Mouse (Mus musculus) adrenal gland, adult (tissue): ENCODE results near the gene Scd3.
"Not testable (repeated sequence)": the region's sequence is repeated elsewhere in the genome, so short reads cannot be mapped to it uniquely, and the experiment has no call there.

Source experiments
- DNase-seq, 2 experiments: peaks; one replicate each; pipeline ENCODE4 v3.0.0; 2022 to 2023; ENCODE audit warnings: low spot score in 1 of 2; ENCODE audit not compliant: inconsistent age in 2 of 2

Gene Scd3

DNA sequence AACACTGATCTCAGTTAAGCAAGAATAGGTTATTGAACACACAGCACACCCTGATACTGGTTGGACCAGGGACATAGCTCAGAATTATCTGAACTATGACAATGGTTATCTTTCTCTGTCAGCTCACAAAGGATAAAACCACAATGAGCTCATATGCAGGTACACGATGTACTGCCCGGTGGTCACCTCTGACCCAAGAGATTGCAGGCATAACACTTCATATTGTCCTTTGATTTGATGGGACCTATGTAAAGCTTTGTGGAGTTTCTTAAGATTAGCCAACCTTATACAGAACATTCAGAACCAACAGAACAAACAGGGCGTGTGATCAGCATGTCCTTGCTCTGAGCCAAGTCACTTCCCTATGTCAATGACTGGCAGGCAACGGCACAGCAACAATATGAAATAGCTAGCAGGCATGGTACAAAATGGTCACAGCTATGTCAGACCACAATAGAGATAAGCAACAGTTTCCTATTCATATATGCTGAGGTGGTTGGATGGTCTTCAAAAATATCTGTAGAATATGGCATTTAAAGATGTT, 28.6 kb downstream of the Scd3 start:
- no peak for DNase-seq

DNA sequence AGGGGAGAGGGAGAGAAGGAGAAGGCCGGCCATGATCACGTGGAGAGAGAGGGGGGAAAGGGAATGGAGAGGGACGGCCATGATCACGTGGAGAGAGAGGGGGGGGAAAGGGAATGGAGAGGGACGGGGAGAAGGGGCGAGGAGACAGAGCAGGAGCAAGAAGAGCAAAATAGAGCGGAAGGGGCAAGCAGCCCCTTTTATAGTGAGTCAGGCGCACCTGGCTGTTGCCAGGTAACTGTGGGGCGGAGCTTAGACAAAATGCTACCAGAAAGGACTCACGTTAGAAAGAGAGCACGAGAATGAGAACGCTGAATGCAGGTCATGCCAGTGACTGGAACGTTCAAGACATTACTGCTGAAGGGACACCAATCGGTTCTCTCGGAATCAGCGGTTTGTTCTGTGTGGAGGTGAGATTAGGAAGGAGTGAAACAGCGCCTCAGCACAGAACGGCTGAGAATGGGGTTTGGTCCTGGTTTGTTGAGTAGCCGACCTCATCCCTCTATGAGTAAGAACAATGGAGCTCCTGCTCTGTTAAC, 34.5 kb downstream of the Scd3 start:
- no peak for DNase-seq

DNA sequence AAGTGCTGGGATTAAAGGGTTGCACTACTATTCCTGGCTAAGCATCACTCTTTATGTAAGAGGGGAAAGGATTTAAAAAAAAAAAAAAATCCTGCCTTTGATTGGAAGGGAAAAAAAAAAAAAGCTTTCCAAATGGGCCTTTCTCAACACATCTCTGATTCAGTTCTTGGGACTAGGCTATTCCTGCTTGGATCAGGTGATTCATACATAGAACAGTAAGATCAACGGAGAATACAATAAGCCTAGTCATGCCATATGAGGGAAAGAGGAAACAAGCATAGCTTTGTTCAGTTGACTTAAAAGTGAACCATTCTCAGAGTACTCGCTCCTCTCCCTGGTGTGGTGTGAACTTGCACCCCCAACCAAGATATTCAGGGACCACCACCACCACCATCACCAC, 35.8 kb downstream of the Scd3 start:
- DNase-seq: no peak

DNA sequence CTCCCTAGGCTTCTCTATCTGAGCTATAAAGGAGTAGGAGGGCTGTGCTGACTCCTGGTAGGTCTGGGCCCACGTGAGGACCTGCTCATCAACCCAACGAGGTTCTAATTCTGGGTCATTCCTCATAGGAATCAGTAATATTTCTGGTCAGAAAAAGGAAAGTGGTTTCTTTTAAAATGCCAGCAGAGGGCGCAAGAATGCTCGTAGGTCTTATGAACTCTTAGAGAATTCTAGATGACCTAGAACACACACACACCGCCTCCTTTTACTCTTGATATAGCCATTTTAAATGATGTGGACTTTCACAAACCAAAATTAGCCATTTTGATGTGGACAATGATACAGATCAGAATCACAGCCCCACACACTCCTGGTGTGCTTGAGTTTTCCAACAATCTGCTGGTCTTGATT, 42.7 kb downstream of the Scd3 start:
- peak in 1 of 2 experiments; percentile 82 for DNase-seq

DNA sequence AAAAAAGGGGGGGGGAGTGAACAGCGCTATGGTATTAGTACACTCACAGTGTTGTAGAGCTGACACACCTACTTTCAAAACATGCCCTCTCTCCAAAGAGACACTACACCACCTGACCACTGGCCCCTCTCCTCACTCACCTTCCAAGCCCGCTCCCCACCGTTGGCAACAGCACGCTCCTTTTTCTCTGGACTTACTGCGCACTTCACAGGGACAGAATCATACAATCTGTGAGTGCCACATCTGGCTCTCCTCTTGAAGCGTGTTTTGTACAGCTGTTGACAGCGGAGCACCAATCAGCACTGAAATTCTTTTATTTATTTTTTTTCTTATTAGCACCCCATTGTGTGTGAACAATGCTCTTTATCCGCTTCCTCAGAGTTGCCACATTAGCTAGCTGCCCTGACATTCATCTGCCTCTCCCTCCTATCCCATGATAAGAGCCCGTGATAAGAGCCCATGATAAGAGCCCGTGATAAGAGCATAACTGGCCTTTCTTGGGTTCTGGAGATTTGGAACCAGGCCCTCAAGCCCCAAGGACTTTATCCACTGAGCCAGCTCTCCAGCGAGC, 43.4 kb downstream of the Scd3 start:
- peak; percentile 71 to 78 for DNase-seq

DNA sequence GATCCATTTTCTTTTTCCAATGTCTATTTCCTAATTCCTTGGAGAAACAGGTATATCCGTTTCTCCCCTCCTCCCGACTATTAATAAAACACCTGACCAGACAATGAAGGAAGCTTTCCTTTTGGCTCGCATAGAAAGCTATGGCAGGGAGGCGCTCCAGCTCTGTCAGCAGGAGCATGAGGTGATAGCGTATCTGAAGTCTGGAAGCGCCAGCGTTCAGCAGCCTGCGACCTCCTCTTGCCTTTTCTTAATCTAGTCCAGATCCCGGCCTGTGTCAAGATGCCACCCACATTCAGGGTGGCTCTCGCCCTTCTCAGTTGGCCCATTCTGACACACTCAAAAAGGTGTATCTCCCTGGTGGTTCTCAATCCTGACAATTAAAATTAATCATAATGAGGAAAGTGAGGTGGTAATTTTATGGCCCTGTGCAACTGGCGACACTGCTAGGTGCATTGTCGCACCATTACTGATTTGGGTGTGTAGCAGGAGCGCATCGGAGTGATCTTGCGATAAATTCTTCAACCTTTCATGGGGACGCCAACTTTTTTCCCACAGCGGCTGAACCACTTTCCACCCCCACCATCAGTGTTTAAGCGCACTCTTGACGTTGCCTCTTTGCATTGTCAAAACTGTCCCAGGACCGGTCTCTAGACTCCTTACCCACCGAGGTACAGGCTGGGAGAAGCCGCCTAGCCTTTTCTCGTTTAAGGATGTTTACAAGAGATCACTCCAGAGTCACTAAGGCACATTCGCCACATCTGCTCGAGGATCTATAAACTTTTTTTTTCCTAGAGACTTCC, 44.4 kb downstream of the Scd3 start:
- DNase-seq: peak; percentile 45 to 79

DNA sequence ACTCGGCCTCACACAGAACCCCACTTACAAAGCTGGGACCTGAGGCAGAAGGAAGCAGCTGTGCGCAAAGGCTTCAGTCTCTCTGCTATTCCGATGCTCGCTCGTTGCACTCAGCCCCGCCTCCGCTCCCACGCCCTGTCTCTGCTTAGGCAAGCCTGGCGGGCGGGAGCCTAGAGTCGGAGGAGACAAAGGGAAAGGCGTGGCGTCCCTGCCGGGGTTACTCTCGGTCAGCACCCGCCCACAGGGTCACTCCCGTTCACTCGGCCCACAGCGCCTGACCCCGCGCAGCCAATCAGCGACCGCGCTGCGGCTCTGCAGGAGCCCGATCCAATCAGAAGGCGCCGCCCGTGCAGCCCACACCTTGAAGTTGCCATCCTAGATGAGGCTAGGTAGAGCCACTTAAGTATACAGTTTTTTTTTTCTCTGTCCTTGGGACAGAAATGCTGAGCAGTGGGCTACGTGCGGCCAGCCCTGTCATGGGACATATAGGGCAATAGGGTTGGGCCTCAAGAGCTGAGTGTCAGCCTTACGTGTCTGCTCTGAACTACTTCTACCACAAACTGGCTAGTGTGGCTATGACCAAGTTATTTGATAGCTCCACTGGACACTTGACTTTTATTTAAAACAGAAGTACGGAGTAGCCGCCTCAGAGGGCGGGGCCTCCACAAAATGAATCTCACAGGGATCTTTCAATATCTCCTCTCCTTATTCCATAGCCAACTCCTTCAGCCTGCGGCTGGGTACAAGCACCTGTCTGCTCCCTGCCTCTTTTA, 45.2 kb downstream of the Scd3 start:
- peak; percentile 98 for DNase-seq

DNA sequence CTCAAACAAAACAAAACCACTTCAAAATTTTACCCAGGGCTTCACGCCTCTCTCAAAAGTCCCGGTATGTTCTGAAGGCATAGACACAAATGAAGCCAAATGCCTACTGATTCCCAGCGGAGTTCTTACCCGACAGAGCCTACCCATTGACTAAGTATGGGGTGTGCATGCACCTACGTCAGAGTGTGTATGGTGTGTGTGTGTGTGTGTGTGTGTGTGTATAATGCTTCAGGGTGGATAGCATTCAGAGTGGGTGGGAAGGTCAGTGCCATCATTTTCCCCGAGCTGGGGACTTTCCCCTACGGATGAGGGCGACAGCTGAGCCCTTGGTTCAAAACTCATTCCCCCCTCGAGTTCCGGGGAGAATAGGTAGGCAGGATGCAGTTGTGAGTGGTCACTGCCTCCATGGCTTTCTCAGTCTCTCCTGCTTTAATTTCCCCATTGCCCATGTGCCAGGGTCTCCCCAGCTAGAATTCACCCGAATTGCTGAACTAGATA, 45.8 kb downstream of the Scd3 start:
- no peak for DNase-seq

DNA sequence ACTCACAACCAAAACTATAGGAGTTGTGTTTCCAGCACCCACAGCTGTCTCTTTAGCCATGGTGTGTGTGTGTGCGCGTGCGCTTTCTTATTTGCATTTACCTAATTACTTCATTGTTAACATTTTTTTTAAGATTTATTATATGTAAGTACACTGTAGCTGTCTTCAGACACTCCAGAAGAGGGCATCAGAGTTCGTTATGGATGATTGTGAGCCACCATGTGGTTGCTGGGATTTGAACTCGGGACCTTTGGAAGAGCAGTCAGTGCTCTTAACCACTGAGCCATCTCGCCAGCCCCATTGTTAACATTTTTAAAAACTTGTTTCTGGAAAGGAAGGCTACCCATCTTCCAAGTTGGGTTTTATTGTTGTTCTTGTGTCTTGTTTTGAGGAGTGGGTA, 48.1 kb downstream of the Scd3 start:
- peak in 1 of 2 experiments; percentile 53 for DNase-seq

DNA sequence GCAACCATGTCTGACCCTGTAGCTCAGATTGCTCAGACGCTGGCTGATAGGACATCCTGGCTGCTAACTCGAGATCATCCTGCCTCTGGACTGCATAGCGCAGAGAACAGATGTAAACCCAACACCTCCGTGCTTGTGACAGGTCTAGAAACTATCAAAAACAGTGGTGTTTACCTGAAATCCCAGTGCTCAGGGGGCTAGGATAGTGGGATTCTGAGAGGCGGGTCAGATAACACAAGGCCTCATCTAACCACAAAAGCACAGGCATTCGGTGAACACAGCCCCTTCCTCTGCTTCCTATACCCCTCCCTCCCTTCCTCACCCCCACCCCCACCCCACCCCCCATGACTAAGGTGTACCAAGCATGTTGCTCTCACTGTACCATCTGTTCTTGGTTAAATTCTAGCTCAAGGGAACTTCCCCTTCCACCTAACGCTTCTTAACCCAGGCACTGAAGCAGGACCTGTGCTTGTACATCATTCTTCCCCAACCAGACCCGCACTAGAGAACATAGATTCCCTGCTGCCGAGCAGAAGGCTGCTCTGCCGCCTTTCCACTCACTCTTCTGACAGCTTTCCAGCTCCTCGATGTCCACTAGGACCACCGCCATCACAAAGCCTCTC, 49.0 kb downstream of the Scd3 start:
- no peak for DNase-seq

DNA sequence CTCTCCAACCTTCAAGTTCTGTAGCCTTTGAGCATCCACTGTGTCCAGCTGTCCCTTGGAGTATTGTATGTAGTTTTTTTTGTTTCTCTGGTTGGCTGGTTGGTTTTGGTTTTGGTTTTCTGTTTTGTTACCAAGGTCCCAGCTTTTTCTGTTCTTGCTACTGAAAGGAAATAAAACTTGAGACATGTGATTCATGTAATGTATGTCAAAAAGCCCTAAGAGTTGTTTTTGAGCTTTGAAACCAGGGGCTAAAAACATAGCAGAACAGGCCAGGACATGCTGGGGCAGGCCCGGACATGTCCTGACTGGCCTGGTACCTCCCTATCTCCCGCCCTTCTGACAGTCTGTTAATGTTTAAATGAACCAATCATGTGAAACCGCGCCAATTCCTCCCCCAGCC, 51.0 kb downstream of the Scd3 start:
- DNase-seq: not testable (repeated sequence)

DNA sequence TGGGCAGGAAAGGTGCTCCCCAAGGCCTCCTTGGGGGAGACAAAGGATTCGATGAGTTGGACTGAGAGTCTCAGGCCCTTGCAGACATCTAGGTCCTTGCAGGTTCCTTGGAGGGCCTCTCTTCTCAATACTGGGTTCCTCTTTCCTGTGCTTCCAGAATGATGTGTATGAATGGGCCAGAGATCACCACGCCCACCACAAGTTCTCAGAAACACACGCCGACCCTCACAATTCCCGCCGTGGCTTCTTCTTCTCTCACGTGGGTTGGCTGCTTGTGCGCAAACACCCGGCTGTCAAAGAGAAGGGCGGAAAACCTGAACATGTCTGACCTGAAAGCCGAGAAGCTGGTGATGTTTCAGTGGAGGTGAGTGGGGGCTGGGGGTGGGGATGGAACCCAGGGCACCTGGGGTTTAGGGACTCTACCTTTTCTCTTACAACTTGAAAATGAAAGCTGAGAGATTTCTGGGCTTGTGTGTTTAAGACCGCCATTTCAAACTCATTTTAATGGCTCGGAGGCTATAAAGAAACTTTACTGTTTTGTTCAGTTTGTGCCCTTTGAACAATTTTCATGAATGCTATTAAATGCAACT, 54.4 kb downstream of the Scd3 start:
- no peak for DNase-seq

DNA sequence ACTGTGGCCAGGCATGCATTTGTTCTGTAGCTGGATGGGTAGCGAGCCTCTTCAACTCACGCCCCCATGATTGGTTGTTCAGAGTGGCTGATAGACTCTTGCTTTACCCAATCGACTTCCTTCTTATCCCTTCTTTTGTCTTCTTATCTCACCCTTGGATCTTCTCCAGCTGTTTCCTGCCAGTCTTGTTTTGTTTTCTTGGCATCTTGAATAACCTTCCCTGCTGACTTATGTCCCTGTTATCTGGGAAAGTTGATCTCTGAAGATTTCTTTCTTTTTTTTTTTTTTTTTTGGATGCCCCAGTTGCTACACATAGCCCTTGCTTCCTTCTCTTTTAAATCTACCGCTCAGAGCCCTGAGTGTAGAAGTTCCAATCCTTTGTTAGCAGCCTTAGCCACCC, 56.4 kb downstream of the Scd3 start:
- no peak for DNase-seq

DNA sequence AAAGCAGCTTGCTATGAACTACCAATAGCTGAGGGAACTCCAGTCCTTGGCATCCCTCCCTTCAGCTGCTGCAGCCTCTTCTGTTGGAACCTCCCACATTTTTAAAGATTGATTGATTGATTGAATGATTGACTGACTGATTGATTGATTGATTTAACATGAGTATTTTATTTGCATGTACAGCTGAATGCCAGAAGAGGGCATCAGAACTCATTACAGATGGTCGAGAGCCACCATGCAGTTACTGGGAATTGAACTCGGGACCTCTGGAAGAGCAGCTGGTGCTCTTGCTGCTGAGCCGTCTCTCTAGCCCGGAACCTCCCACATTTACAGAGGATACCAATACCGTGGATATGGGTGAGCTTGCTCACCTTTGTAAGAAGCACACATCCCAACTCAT, 57.4 kb downstream of the Scd3 start:
- no peak for DNase-seq

DNA sequence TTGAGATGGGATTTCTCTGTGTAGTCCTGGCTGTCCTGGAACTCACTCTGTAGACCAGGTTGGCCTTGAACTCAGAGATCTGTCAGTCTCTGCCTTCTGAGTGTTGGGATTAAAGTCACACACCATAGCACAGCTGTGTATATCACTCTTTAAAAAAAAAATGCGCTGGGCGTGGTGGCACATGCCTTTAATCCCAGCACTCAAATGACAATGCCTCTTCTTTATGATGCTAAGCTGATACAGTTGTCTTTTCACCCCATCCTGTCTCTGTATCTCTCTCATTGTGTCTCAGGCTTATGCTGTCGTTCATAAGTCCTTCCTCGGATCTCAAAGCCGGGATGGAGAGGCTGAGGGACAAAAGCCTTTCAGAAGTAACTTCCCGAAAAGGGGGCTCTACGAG, 58.7 kb downstream of the Scd3 start:
- DNase-seq: no peak

DNA sequence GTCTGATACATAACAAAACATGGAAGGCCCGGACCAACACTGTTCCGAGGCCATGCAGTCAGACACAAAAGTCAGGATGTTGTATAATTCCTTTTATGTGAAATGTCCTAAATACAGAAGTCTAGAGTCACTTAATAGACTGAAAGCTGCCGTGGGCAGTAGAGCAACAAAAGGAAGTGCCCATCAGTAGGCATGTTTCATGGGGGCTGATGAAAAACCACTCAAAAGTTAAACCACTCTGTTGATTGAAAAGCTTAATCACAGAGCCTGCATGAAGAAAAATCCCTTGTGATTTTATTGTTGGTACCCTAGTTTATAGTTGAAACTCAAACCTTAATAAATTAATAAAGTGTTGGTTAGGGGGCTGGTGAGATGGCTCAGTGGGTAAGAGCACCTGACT, 60.5 kb downstream of the Scd3 start:
- DNase-seq: no peak

DNA sequence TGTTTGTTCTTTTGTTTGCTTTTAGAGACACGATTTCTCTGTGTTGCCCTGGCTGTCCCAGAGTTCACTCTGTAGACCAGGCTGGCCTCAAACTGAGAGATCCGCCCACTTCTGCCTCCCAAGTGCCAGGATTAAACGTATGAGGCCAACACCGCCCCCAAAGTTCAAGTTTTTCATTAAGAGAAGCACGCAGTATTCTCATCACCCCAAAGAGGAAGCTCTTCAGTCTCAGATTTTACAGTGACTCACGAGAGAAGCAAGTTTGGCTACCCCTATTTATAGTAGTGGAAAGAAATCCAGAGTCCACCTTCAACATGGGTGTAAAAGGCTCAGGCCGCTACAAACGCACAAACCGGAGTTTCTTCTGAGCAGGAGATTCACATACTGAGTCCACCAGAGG, 61.2 kb downstream of the Scd3 start:
- DNase-seq: no peak

DNA sequence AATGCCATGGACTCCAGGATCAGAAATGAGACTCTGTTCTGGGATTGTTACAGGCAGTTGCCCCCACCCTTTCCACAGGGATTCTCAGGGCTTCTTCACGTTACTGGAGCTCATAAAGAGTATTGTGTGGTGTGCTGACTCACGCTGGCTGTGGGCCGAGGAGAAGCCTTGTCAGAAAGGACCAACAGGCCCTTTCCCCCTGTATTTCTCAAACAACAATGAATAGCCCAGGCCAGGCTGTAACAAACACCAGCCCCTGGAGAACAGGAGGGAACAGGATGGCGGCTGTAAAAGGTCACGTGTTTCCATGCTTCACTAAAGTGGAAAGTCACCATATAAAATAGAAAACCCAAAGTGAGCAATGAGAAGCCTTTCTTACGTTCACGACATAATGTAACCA, 62.2 kb downstream of the Scd3 start:
- peak; percentile 64 to 82 for DNase-seq

DNA sequence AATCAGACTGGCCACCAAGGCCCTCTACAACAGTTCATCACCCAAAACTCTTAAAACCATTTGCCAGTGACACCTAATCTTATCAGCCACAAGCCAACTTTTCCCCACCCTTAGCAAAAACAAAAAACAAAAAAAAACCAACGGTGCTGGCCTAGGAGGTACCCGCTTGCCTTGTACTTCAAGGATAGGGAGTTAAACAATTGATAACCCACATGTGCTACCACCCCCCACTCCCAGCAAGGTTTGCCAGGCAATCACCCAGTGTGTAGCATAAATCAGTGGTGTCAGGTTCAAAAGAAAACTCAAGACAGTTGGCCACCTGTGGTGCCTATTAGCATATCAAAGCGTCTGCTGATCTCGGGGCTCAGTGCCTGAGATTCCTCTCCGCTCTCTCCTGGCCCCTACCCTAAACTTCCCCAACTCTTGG, 62.9 kb downstream of the Scd3 start:
- DNase-seq: no peak

DNA sequence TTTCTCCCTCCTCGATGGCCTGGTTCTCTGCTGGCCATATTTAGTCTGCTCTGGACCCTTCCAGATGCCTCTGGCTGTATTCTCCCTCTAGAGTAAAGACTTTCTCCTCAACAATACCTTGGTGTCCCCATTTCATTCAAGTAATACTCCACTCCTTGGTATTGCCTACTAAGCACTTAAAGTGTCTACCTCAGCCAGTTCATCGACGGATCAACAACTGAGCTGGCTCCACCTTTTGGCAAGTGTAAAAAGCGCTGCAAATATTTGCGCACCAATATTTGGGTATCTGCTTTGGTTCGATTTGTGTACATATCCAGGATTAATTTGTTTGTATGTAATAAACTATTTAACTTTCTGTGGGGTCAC, 63.4 kb downstream of the Scd3 start:
- no peak for DNase-seq
